Mouse (Mus musculus) T-helper 17 cell (primary cell): ENCODE measurements at regions not wholly inside any gene's neighbourhood (a gene's known extent, or its start where the extent isn't known, plus 50 kb on each side); places are given as distances from the start of the nearest gene placed in this dataset.

ENCODE experiments used
- in situ Hi-C, 2 experiments: fragments of 300-600 bp; cut with MboI, MseI; formaldehyde crosslinking; loops; 1 replicate in 1 of 2; 2 replicates in 1 of 2; pipeline ENCODE4 v1.15.1; 2025; ENCODE audit warnings: high pct_unique_total_duplicates in 2 of 2

- in situ Hi-C loops: no loop called here
These were observed 273.8 kb downstream of the Gm11146 start for GRCm38 (mm10) chr16:77328049-77328448.

- in situ Hi-C loops: no loop called here
These were observed 279.6 kb downstream of the Gm11146 start for GRCm38 (mm10) chr16:77322338-77322737.

GRCm38 (mm10) chr16:77318150-77318549, 283.7 kb downstream of the Gm11146 start:
- in situ Hi-C loops: no loop called here

GRCm38 (mm10) chr16:77315354-77315753, 286.5 kb downstream of the Gm11146 start:
- in situ Hi-C loops: no loop called here

GRCm38 (mm10) chr16:77313195-77313594, 288.7 kb downstream of the Gm11146 start:
- in situ Hi-C loops: no loop called here

- in situ Hi-C loops: no loop called here
These were observed 288.0 kb downstream of the Usp25 start for GRCm38 (mm10) chr16:77301270-77302171.

- in situ Hi-C loops: no loop called here
These were observed 287.2 kb downstream of the Usp25 start for GRCm38 (mm10) chr16:77300572-77301213.

- in situ Hi-C loops: no loop called here
These were observed 282.3 kb downstream of the Usp25 start for GRCm38 (mm10) chr16:77295574-77296355.

GRCm38 (mm10) chr16:77292317-77292771, 278.8 kb downstream of the Usp25 start:
- in situ Hi-C loops: no loop called here

GRCm38 (mm10) chr16:77291723-77292316, 278.3 kb downstream of the Usp25 start:
- in situ Hi-C loops: no loop called here

- in situ Hi-C loops: no loop called here
These were observed 270.7 kb downstream of the Usp25 start for GRCm38 (mm10) chr16:77284205-77284604.

GRCm38 (mm10) chr16:77279916-77280315, 266.4 kb downstream of the Usp25 start:
- in situ Hi-C loops: no loop called here

GRCm38 (mm10) chr16:77279495-77279894, 266.0 kb downstream of the Usp25 start:
- in situ Hi-C loops: no loop called here

GRCm38 (mm10) chr16:77273306-77273705, 259.8 kb downstream of the Usp25 start:
- in situ Hi-C loops: no loop called here

- in situ Hi-C loops: no loop called here
These were observed 255.4 kb downstream of the Usp25 start for GRCm38 (mm10) chr16:77268926-77269325.

- in situ Hi-C loops: no loop called here
These were observed 254.2 kb downstream of the Usp25 start for GRCm38 (mm10) chr16:77267679-77268078.

- in situ Hi-C loops: no loop called here
These were observed 238.8 kb downstream of the Usp25 start for GRCm38 (mm10) chr16:77252349-77252748.

GRCm38 (mm10) chr16:77251422-77251821, 237.9 kb downstream of the Usp25 start:
- in situ Hi-C loops: no loop called here

- in situ Hi-C loops: no loop called here
These were observed 227.4 kb downstream of the Usp25 start for GRCm38 (mm10) chr16:77240876-77241275.

- in situ Hi-C loops: no loop called here
These were observed 225.8 kb downstream of the Usp25 start for GRCm38 (mm10) chr16:77239176-77239790.
